Mouse (Mus musculus) ES-Bruce4 (cell line): ENCODE measurements around the gene Bicdl2. TPM values are rescaled to one million over a fixed set of nuclear protein-coding genes. Genes with fewer than 3 reads are reported as not detected.

Experiments used
- H3K27ac ChIP-seq: 2 replicates; pipeline ENCODE4 v1.5.1; 2012; ENCODE audit warnings: low read length, inconsistent platforms; ENCODE audit not compliant: insufficient read depth
- H3K27me3 ChIP-seq: 2 replicates; pipeline ENCODE4 v1.6.1; 2012; ENCODE audit warnings: mild to moderate bottlenecking, low read length, inconsistent platforms; ENCODE audit not compliant: control insufficient read depth, poor library complexity, insufficient read depth, severe bottlenecking
- H3K36me3 ChIP-seq: 2 replicates; pipeline ENCODE4 v1.6.1; 2012; ENCODE audit warnings: inconsistent platforms, mild to moderate bottlenecking, low read length, moderate library complexity; ENCODE audit not compliant: control insufficient read depth, poor library complexity, insufficient read depth, severe bottlenecking
- H3K4me1 ChIP-seq: one replicate; pipeline ENCODE4 v1.8.1; 2011; ENCODE audit warnings: low read length; ENCODE audit not compliant: control insufficient read depth, insufficient read depth
- H3K4me3 ChIP-seq: 2 replicates; pipeline ENCODE4 v1.5.1; 2011; ENCODE audit warnings: low read depth, mild to moderate bottlenecking, low read length
- H3K9ac ChIP-seq: 2 replicates; pipeline ENCODE4 v1.6.1; 2012; ENCODE audit warnings: low read depth, mild to moderate bottlenecking, inconsistent platforms; ENCODE audit not compliant: poor library complexity, severe bottlenecking
- H3K9me3 ChIP-seq: replicated peaks from 2 replicates; pipeline ENCODE4 v1.6.1; 2012; ENCODE audit warnings: mild to moderate bottlenecking, low read length, inconsistent platforms; ENCODE audit not compliant: control insufficient read depth, poor library complexity, insufficient read depth, severe bottlenecking
- CTCF ChIP-seq: IDR thresholded peaks from one replicate; pipeline ENCODE4 v1.8.1; 2011; ENCODE audit warnings: low read depth, low read length
- EP300 ChIP-seq: IDR thresholded peaks from 2 replicates; pipeline ENCODE4 v1.6.1; 2011; ENCODE audit warnings: low read depth, low read length; ENCODE audit not compliant: insufficient read depth
- POLR2A ChIP-seq: IDR thresholded peaks from one replicate; pipeline ENCODE4 v1.8.1; 2011; ENCODE audit warnings: low read length; ENCODE audit not compliant: insufficient read depth
- polyA plus RNA-seq: library from polyadenylated mRNA; stranded (reverse); fragments of >200 nt; gene quantifications from 2 replicates; pipeline ENCODE4 v1.2.4, GENCODE M21; 2011; ENCODE audit warnings: low read depth; ENCODE audit not compliant: missing spikeins, insufficient read depth, insufficient read length

Gene Bicdl2
- polyA plus RNA-seq = 2.9 and 3.2 TPM in 2 replicates

GRCm38 (mm10) chr17:23660117-23660875, at the start of gene Bicdl2:
Bicdl2 (plus strand) TSS chr17:23660506.
- Histone ChIP-seq H3K27ac (no peak within 1 kb of the TSS), H3K36me3 (no peaks in the 10 kb centered on the region), H3K9me3 (no peaks in the 10 kb centered on the region), H3K4me3 (peak within 1 kb of the TSS; percentile 69), H3K27me3 (no peaks in the 10 kb centered on the region), H3K4me1 (no peaks in the 10 kb centered on the region), H3K9ac (peak within 1 kb of the TSS; percentile 11; the same call in 1 of the 2 replicates)
- TF ChIP-seq EP300 = 0 out of 2 replicates have a peak, but pooled peaks have one; percentile 16
- no peak for TF ChIP-seq POLR2A
- TF ChIP-seq CTCF = peak; percentile 89

GRCm38 (mm10) chr17:23617087-23617486, 43.2 kb upstream of the Bicdl2 start:
- no peaks in the 10 kb centered on the region for H3K4me1 ChIP-seq
- no peak overlapping the region for H3K9ac ChIP-seq
- H3K27me3 ChIP-seq = no peaks in the 10 kb centered on the region
- no peaks in the 10 kb centered on the region for H3K9me3 ChIP-seq
- TF ChIP-seq CTCF (no peak), POLR2A (no peak), EP300 (no peak)
- H3K4me3 ChIP-seq = peak overlapping the region; percentile 60
- H3K27ac ChIP-seq = no peak overlapping the region
- no peaks in the 10 kb centered on the region for H3K36me3 ChIP-seq

GRCm38 (mm10) chr17:23620351-23620750, 40.0 kb upstream of the Bicdl2 start:
- H3K9me3 ChIP-seq = no peaks in the 10 kb centered on the region
- H3K4me1 ChIP-seq = no peaks in the 10 kb centered on the region
- H3K4me3 ChIP-seq = no peak overlapping the region
- TF ChIP-seq POLR2A (no peak), EP300 (no peak), CTCF (no peak)
- no peaks in the 10 kb centered on the region for H3K36me3 ChIP-seq
- H3K27ac ChIP-seq = no peak overlapping the region
- H3K9ac ChIP-seq = no peak overlapping the region
- no peaks in the 10 kb centered on the region for H3K27me3 ChIP-seq

- no peak overlapping the region for H3K9ac ChIP-seq
- H3K4me3 ChIP-seq = no peak overlapping the region
- H3K27ac ChIP-seq = no peak overlapping the region
- H3K27me3 ChIP-seq = no peaks in the 10 kb centered on the region
- no peaks in the 10 kb centered on the region for H3K4me1 ChIP-seq
- no peaks in the 10 kb centered on the region for H3K36me3 ChIP-seq
- no peak for TF ChIP-seq EP300
- no peak for TF ChIP-seq POLR2A
- TF ChIP-seq CTCF = no peak
- no peaks in the 10 kb centered on the region for H3K9me3 ChIP-seq
Observed at GRCm38 (mm10) chr17:23627813-23628212, 32.5 kb upstream of the Bicdl2 start.

GRCm38 (mm10) chr17:23630195-23631020, 29.9 kb upstream of the Bicdl2 start:
- Histone ChIP-seq H3K4me1 (peaks cover 4% of the 10 kb centered on the region), H3K9me3 (no peaks in the 10 kb centered on the region), H3K36me3 (no peaks in the 10 kb centered on the region), H3K4me3 (peak overlapping the region; percentile 16; the same call in 1 of the 2 replicates), H3K27ac (no peak overlapping the region), H3K27me3 (no peaks in the 10 kb centered on the region), H3K9ac (peak overlapping the region; percentile 14; the same call in 1 of the 2 replicates)
- TF ChIP-seq EP300 = 0 out of 2 replicates have a peak, but pooled peaks have one; percentile 11
- peak; percentile 92 for TF ChIP-seq CTCF
- no peak for TF ChIP-seq POLR2A
